Mouse (Mus musculus) CH12.LX (cell line): ENCODE data around the gene Larp1. TPM values are rescaled to one million over a fixed set of nuclear protein-coding genes. Genes with fewer than 3 reads are reported as not detected.
"Not testable (repeated sequence)": the region's sequence is repeated elsewhere in the genome, so short reads cannot be mapped to it uniquely, and the experiment has no call there.

ENCODE experiments used
- DNase-seq: peaks from one replicate; pipeline ENCODE4 v3.0.0-alpha.2; 2013; ENCODE audit errors: extremely low read depth
- H3K27ac ChIP-seq: 2 replicates; pipeline ENCODE4 v1.5.1; 2012; ENCODE audit warnings: low read depth, mild to moderate bottlenecking, control low read depth, moderate library complexity; ENCODE audit not compliant: insufficient read depth
- H3K27me3 ChIP-seq: replicated peaks from 2 replicates; pipeline ENCODE3; 2012; ENCODE audit warnings: inconsistent platforms
- H3K36me3 ChIP-seq, 2 experiments: replicated peaks in 1 of 2; 2 replicates each; pipeline versions ENCODE3 to v1.6.1; 2012; ENCODE audit warnings: inconsistent platforms in 1 of 2, low read length in 1 of 2, mild to moderate bottlenecking in 1 of 2, mixed read lengths in 1 of 2, moderate library complexity in 1 of 2; ENCODE audit not compliant: control insufficient read depth in 1 of 2, insufficient read depth in 1 of 2
- H3K4me1 ChIP-seq, 2 experiments: 2 replicates each; pipeline ENCODE4 v1.6.1; 2012; ENCODE audit warnings: inconsistent platforms in 1 of 2, moderate library complexity in 1 of 2; ENCODE audit not compliant: insufficient read depth in 2 of 2, control insufficient read depth in 1 of 2
- H3K4me2 ChIP-seq: 2 replicates; pipeline ENCODE4 v1.6.1; 2012; ENCODE audit warnings: low read depth, mild to moderate bottlenecking, control low read depth; ENCODE audit not compliant: poor library complexity, insufficient read depth, severe bottlenecking
- H3K4me3 ChIP-seq, 3 experiments: fragments of 150-350 bp in 1 of 3; sonication (generic) in 1 of 3; replicated peaks in 1 of 3; 2 replicates each; pipeline versions ENCODE3 to v1.5.1; 2011 to 2012; ENCODE audit warnings: low read depth in 2 of 3, low read length in 2 of 3, mild to moderate bottlenecking in 2 of 3, moderate library complexity in 2 of 3, control low read depth in 1 of 3, improper control_type of control experiment in 1 of 3, inconsistent platforms in 1 of 3, mixed read lengths in 1 of 3; ENCODE audit not compliant: poor library complexity in 1 of 3
- H3K79me2 ChIP-seq: replicated peaks from 2 replicates; pipeline ENCODE4 v1.6.1; 2012; ENCODE audit warnings: mild to moderate bottlenecking, moderate library complexity; ENCODE audit not compliant: control insufficient read depth, poor library complexity, insufficient read depth, severe bottlenecking; ENCODE audit errors: extremely low read depth
- H3K9ac ChIP-seq: 2 replicates; pipeline ENCODE4 v1.6.1; 2012; ENCODE audit warnings: low read depth, mild to moderate bottlenecking, control low read depth, moderate library complexity; ENCODE audit not compliant: insufficient read depth
- H3K9me3 ChIP-seq: replicated peaks from 2 replicates; pipeline ENCODE3; 2012; ENCODE audit warnings: low read length, inconsistent platforms, mixed read lengths
- CHD1 ChIP-seq: IDR thresholded peaks from 2 replicates; pipeline ENCODE4 v1.6.1; 2012; ENCODE audit warnings: low read depth, low read length, improper control_type of control experiment, inconsistent platforms
- CTCF ChIP-seq, 2 experiments: IDR thresholded peaks in 1 of 2; conservative IDR thresholded peaks in 1 of 2; 2 replicates each; pipeline ENCODE4 v1.5.1; 2011 to 2012; ENCODE audit warnings: low read depth in 2 of 2, low read length in 2 of 2, improper control_type of control experiment in 1 of 2, inconsistent platforms in 1 of 2, mild to moderate bottlenecking in 1 of 2, moderate library complexity in 1 of 2
- E2F4 ChIP-seq: IDR thresholded peaks from 2 replicates; pipeline ENCODE4 v1.6.1; 2011; ENCODE audit warnings: low read depth, low read length, improper control_type of control experiment; ENCODE audit not compliant: insufficient replicate concordance
- ETS1 ChIP-seq: conservative IDR thresholded peaks from 2 replicates; pipeline ENCODE4 v1.6.1; 2012; ENCODE audit warnings: low read depth, mild to moderate bottlenecking, inconsistent platforms, low read length, improper control_type of control experiment, moderate library complexity
- HCFC1 ChIP-seq: IDR thresholded peaks from 2 replicates; pipeline ENCODE4 v1.6.1; 2012; ENCODE audit warnings: low read depth, mild to moderate bottlenecking, inconsistent platforms, low read length, improper control_type of control experiment
- MAX ChIP-seq: IDR thresholded peaks from 2 replicates; pipeline ENCODE4 v1.6.1; 2011; ENCODE audit warnings: low read length, improper control_type of control experiment
- MXI1 ChIP-seq: IDR thresholded peaks from 2 replicates; pipeline ENCODE4 v1.6.1; 2011; ENCODE audit warnings: mild to moderate bottlenecking, low read depth, low read length, improper control_type of control experiment
- NELFE ChIP-seq: IDR thresholded peaks from 2 replicates; pipeline ENCODE4 v1.6.1; 2011; ENCODE audit warnings: low read depth, low read length, improper control_type of control experiment
- NRF1 ChIP-seq: IDR thresholded peaks from 2 replicates; pipeline ENCODE4 v1.6.1; 2014; ENCODE audit warnings: low read depth, mild to moderate bottlenecking, inconsistent platforms, low read length, improper control_type of control experiment, moderate library complexity
- POLR2A ChIP-seq: IDR thresholded peaks from 2 replicates; pipeline ENCODE4 v1.6.1; 2011; ENCODE audit warnings: low read depth, mild to moderate bottlenecking, improper control_type of control experiment, low read length
- POLR2AphosphoS2 ChIP-seq: IDR thresholded peaks from 2 replicates; pipeline ENCODE4 v1.6.1; 2011; ENCODE audit warnings: low read depth, low read length, improper control_type of control experiment
- RAD21 ChIP-seq: IDR thresholded peaks from 2 replicates; pipeline ENCODE4 v1.6.1; 2011; ENCODE audit warnings: low read depth, mild to moderate bottlenecking, low read length, improper control_type of control experiment, moderate library complexity
- SIN3A ChIP-seq: IDR thresholded peaks from 2 replicates; pipeline ENCODE4 v1.6.1; 2012; ENCODE audit warnings: low read length, improper control_type of control experiment, inconsistent platforms
- SMC3 ChIP-seq: IDR thresholded peaks from 2 replicates; pipeline ENCODE4 v1.6.1; 2011; ENCODE audit warnings: low read depth, low read length, improper control_type of control experiment
- TBP ChIP-seq: conservative IDR thresholded peaks from 2 replicates; pipeline ENCODE4 v1.6.1; 2011; ENCODE audit warnings: low read depth, low read length, improper control_type of control experiment
- USF2 ChIP-seq: conservative IDR thresholded peaks from 2 replicates; pipeline ENCODE4 v1.6.1; 2011; ENCODE audit warnings: low read depth, low read length, improper control_type of control experiment
- ZC3H11A ChIP-seq: IDR thresholded peaks from 2 replicates; pipeline ENCODE4 v1.6.1; 2012; ENCODE audit warnings: low read depth, mild to moderate bottlenecking, inconsistent platforms, low read length, improper control_type of control experiment
- ZKSCAN1 ChIP-seq: IDR thresholded peaks from 2 replicates; pipeline ENCODE4 v1.6.1; 2012; ENCODE audit warnings: low read depth, inconsistent platforms, low read length, improper control_type of control experiment, borderline replicate concordance
- ZNF384 ChIP-seq: IDR thresholded peaks from 2 replicates; pipeline ENCODE4 v1.6.1; 2012; ENCODE audit warnings: low read depth, low read length, improper control_type of control experiment, inconsistent platforms
- dilution Hi-C: fragments of 300-500 bp; cut with MboI; formaldehyde crosslinking; loops from 2 replicates; pipeline ENCODE4 v1.14.3; 2020; ENCODE audit warnings: low sequenced_read_pairs; ENCODE audit not compliant: extremely low pct_unique_long_range_greater_than_20kb, extremely low pct_ligation_motif_present
- in situ Hi-C: fragments of 300-500 bp; cut with MboI; formaldehyde crosslinking; loops from 3 replicates; pipeline ENCODE4 v1.14.3; 2019; ENCODE audit warnings: low sequenced_read_pairs, low pct_ligation_motif_present, low pct_unique_long_range_greater_than_20kb, mixed read lengths
- polyA plus RNA-seq: library from polyadenylated mRNA; unstranded; fragments of >175 nt; gene quantifications from 2 replicates; pipeline ENCODE4 v1.2.1, GENCODE M21; 2012; ENCODE audit warnings: low read depth; ENCODE audit not compliant: insufficient read length
- total RNA-seq, 2 experiments: library from RNA; depleted of rRNA; stranded (reverse); fragments of 300-350 nt in 1 of 2; fragments of >200 nt in 1 of 2; gene quantifications; 2 replicates each; pipeline ENCODE4 v1.2.3; 2012 to 2014

Gene Larp1
- total and polyA plus RNA-seq, 3 experiments, result 38.2 to 284 (median 94.1) TPM

DNA sequence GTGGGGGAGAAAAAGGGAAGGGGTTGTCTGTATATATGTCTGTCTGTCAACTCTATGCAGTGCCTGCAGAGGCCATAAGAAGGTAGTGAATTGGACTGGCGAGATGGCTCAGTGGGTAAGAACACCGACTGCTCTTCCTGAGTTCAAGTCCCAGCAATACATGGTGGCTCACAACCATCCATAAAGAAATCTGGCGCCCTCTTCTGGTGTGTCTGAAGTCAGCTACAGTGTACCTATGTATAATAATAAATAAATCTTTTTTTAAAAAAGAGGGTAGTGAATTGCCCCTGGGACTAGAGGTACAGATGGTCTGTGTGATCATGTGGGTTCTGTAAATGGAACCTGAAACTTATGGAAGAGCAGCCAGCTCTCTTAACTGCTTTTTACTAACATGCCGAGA is 37.6 kb downstream of the Larp1 start:
- no peak for DNase-seq
- Histone ChIP-seq H3K79me2 (peaks cover 53% of the 10 kb centered on the region), H3K27me3 (no peaks in the 10 kb centered on the region), H3K4me2 (no peak overlapping the region), H3K4me1 (no peaks in the 10 kb centered on the region), H3K27ac (no peak overlapping the region), H3K9me3 (no peaks in the 10 kb centered on the region), H3K36me3 (peaks cover 88 to 93% of the 10 kb centered on the region in 2 experiments), H3K4me3 (no peak overlapping the region), H3K9ac (no peak overlapping the region)
- in situ Hi-C loops (no loop called here), dilution Hi-C loops (no loop called here)
- TF ChIP-seq CTCF (conservative IDR thresholded peaks at IDR 0.05 in 1 of 2, IDR thresholded peaks at IDR 0.05 in 1 of 2; ENCODE audit: low read depth in 2 of 2, low read length in 2 of 2), result peak in 1 of 2 experiments; percentile 46; a peak in 2 of 4 replicates
- peak; percentile 37; the same call in 1 of the 2 replicates for TF ChIP-seq POLR2A
- peak; percentile 22; the same call in 1 of the 2 replicates for TF ChIP-seq SMC3
- no peak for TF ChIP-seq CHD1

DNA sequence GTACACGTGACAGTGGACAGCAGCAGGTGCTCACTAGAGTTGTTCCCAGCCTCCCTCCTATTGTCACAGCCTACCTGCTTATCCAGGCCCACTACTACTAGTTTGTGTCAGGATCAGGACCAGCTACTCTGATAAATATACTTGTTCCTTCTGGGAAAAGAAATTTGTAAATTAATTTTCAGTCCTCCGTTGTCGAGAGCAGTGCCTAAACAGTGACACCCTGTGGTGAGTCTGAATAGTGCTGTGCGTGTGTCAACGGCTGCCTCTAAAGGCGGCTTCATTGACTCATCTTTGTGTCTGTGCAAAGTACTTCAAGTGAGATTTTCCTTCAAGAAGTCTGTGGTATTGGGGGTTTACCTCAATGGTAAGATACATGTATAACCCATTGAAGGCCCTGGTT is 48.6 kb downstream of the Larp1 start:
- no peak for TF ChIP-seq MXI1
- TF ChIP-seq RAD21, result peak; percentile 63
- TF ChIP-seq CTCF (conservative IDR thresholded peaks at IDR 0.05 in 1 of 2, IDR thresholded peaks at IDR 0.05 in 1 of 2; ENCODE audit: low read depth in 2 of 2, low read length in 2 of 2), result peak; percentile 85 to 87
- TF ChIP-seq POLR2AphosphoS2, result peak; percentile 32; the same call in 1 of the 2 replicates
- no peak for TF ChIP-seq E2F4
- no peak for TF ChIP-seq HCFC1
- TF ChIP-seq ZC3H11A, result no peak
- TF ChIP-seq ZKSCAN1, result no peak
- no peak for TF ChIP-seq NRF1
- no peak for TF ChIP-seq USF2
- TF ChIP-seq ZNF384, result no peak
- TF ChIP-seq CHD1, result no peak
- no peak for TF ChIP-seq ETS1
- TF ChIP-seq SMC3, result peak; percentile 72
- TF ChIP-seq NELFE, result no peak
- no peak for TF ChIP-seq SIN3A
- TF ChIP-seq TBP, result no peak
- no peak for TF ChIP-seq MAX
- TF ChIP-seq, all 38 proteins: peak for 4
- no peaks in the 10 kb centered on the region for H3K27me3 ChIP-seq
- peak; percentile 65 for DNase-seq
- in situ Hi-C loops, result loop anchor here (5.0 kb wide), 1 partner anchor 95 kb away; no protein-coding TSS in a partner anchor
- H3K9ac ChIP-seq, result no peak overlapping the region
- H3K4me3 ChIP-seq, result no peak overlapping the region
- peaks cover 74 to 82% of the 10 kb centered on the region in 2 experiments for H3K36me3 ChIP-seq
- H3K4me2 ChIP-seq, result no peak overlapping the region
- H3K4me1 ChIP-seq, result no peaks in the 10 kb centered on the region
- no peak overlapping the region for H3K27ac ChIP-seq
- H3K9me3 ChIP-seq, result no peaks in the 10 kb centered on the region
- dilution Hi-C loops, result no loop called here
- no peaks in the 10 kb centered on the region for H3K79me2 ChIP-seq

DNA sequence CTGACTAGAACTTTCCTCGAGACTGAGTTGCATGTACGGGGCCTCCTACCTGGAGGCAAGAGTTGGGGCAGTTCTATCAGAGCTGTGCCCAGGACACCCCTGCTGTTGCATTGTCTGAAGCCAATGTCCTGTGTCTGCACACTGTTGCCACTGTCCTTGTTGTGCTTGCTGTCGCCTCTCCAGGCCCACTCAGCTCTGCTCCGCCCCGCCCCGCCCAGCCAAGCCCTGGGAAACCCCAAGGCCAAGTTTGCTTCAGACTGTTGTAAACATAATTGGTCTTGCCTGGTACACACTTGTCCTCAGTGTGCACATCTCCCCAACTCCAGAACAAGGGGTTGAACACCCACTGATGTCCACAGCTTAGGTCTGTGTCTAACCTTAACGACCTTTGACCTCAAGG is 50.9 kb downstream of the Larp1 start:
- H3K27ac ChIP-seq, H3K9me3 ChIP-seq, H3K27me3 ChIP-seq, H3K4me1 ChIP-seq, H3K4me2 ChIP-seq, H3K4me3 ChIP-seq, H3K9ac ChIP-seq, H3K79me2 ChIP-seq, DNase-seq, dilution Hi-C loops: not testable (repeated sequence)
- peaks cover 56 to 73% of the 10 kb centered on the region in 2 experiments for H3K36me3 ChIP-seq
- in situ Hi-C loops, result loop anchor here (5.0 kb wide), 1 partner anchor 97 kb away; no protein-coding TSS in a partner anchor
